Mouse (Mus musculus) ES-Bruce4 (cell line): Measurements from ENCODE around the gene Plekhg5.

ENCODE experiments used
- CTCF ChIP-seq: IDR thresholded peaks from one replicate; pipeline ENCODE4 v1.8.1; 2011; ENCODE audit warnings: low read depth, low read length
- POLR2A ChIP-seq: IDR thresholded peaks from one replicate; pipeline ENCODE4 v1.8.1; 2011; ENCODE audit warnings: low read length; ENCODE audit not compliant: insufficient read depth

- TF ChIP-seq CTCF (no peak), POLR2A (no peak)
Observed at GRCm38 (mm10) chr4:152109509-152109908, 37.2 kb downstream of the Plekhg5 start.
